Mouse (Mus musculus): ENCODE results near the gene Cyp4a12b. TPM values are rescaled to one million over a fixed set of nuclear protein-coding genes. Genes with fewer than 3 reads are reported as not detected.

Gene Cyp4a12b
- total RNA-seq (2023; ENCODE audit: inconsistent age) = not detected in 4 replicates

DNA sequence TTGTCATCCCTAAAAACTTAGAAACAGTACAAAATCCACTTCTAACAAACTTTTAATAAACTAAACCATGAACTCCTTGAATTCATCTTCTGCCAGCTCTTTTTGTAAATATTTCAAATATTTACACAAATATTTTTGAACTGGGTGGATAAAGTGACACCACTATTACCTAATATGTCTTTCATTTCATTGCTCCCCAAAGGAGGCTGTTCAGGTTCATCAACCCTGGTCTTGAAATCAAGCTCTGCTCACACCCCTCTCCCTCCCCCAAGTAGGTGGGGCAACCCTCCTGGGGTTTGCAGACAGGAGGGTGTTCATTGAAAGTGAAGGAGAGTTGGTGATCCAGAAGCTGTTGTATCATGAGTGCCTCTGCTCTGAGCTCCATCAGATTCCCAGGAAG is at the start of gene Cyp4a12b:
Cyp4a12b (plus strand) TSS at position 301 of the 400 bp plus-strand sequence.

DNA sequence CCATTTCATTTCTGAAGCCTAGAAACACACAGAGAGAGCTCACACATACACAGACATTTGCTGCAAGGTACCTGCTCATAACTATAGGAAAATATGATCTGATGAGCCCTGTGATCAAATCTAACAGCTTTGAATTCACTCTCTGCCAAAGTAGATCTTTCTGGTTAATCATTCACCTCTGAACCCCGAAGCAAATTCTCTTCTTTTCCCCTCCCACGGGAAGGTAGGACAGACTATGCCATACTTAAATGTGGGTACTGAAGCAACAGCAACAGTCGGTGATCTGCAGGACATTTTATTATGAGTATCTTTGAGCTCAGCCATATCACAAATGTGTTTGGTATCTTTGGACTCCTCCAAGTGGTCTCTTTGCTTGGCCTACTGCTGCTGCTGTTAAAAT is 40.9 kb downstream of the Cyp4a12b start, which contains the start of gene Cyp4a30b:
Cyp4a30b (plus strand) TSS at position 301 of the 400 bp plus-strand sequence.

Other genes starting within 250 kb of the Cyp4a12b start
- gene Cyp4a29, start 169.5 kb upstream of the Cyp4a12b start, total RNA-seq (2023; ENCODE audit: inconsistent age) = not detected in 4 replicates
- not detected in 4 replicates for gene Cyp4a12a, start 112.6 kb upstream of the Cyp4a12b start, total RNA-seq (2023; ENCODE audit: inconsistent age)
- gene Cyp4a30b, start 41.0 kb downstream of the Cyp4a12b start, total RNA-seq (2023; ENCODE audit: inconsistent age) = not detected in 4 replicates
- not detected in 4 replicates for gene Cyp4a14, start 84.5 kb downstream of the Cyp4a12b start, total RNA-seq (2023; ENCODE audit: inconsistent age)
- not detected in 4 replicates for gene Cyp4a10, start 106.6 kb downstream of the Cyp4a12b start, total RNA-seq (2023; ENCODE audit: inconsistent age)
- not detected in 4 replicates for gene Cyp4a31, start 152.0 kb downstream of the Cyp4a12b start, total RNA-seq (2023; ENCODE audit: inconsistent age)
- not detected in 4 replicates for gene Cyp4a32, start 189.3 kb downstream of the Cyp4a12b start, total RNA-seq (2023; ENCODE audit: inconsistent age)
- gene Cyp4b1, start 236.1 kb downstream of the Cyp4a12b start, total RNA-seq (2023; ENCODE audit: inconsistent age) = not detected in 4 replicates

Measured in B cell, adult (primary cell).